Comparison of ENCODE assay signal across 9 mouse cellular contexts in the genomic region with DNA sequence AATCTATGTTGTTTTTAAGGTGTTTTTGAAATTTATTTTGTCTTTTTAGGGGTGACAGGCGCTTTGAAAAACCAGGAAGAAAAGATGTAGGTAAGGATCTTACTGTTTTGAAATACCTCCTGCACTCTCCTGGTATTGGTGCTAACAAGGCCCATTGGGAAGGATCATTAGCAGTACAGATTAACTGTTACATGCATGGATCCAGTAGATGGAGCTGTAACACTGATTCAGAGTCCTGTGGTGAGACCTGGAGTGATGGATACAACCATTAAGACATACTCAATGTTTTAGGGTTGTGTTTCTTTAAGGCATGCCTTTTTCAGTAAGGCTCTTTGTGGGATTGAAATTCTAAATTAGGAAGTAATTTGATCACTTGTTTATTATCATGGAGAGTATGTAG.
A peak's percentile ranks its signal among the peaks of the same experiment; 100 is the strongest.
DNase-seq lines count a peak whose midpoint lies in the region.
"Had no signal": no experiment of that assay in that cellular context is flagged by ENCODE, and none has a peak within 500 bp of the region (broad histone marks: within the 10 kb centered on the region; RNA-seq: fewer than 3 reads in every experiment).

No protein-coding gene starts in this region.

- DNase-seq in kidney, adult 9 months, result peak; percentile 38
- no peak for DNase-seq in kidney, adult 11 months
- DNase-seq in CD4-positive helper T cell, adult 2 months (ENCODE audit: low read depth, low spot score), result peak; percentile 28
- DNase-seq in MEL-GATA-1-ER (ENCODE audit: extremely low read depth, low read depth), result peak; percentile 7
- peak; percentile 32 for DNase-seq in induced T-regulatory cell, adult 2 months (ENCODE audit: low read depth)
- no peak for DNase-seq in right cerebral cortex, postnatal 10 days (ENCODE audit: low spot score in 2 of 2)
- DNase-seq in ovary, postnatal 36 days (ENCODE audit: low spot score), result no peak
- no peak for DNase-seq in spleen, postnatal 14 days (ENCODE audit: low spot score in 2 of 2)
- DNase-seq: cerebellum, postnatal 14 days had no signal

Comparison
In these comparisons a context has a peak if more than half of its experiments do, and no peak if none do; other contexts are left out.
1. DNase-seq: peak in kidney, adult 9 months (single experiment), CD4-positive helper T cell, adult 2 months (single experiment), MEL-GATA-1-ER (single experiment) and induced T-regulatory cell, adult 2 months (single experiment); none in kidney, adult 11 months (single experiment), right cerebral cortex, postnatal 10 days (0 of 2), ovary, postnatal 36 days (single experiment) and spleen, postnatal 14 days (0 of 2).